Mouse (Mus musculus) liver, embryonic 14.5 days (tissue): ENCODE data around the gene Adam8.

ENCODE experiments used
- CTCF ChIP-seq: IDR thresholded peaks from 2 replicates; pipeline ENCODE4 v1.5.1; 2016; ENCODE audit warnings: antibody characterized with exemption, low read depth, control low read depth
- EP300 ChIP-seq: IDR thresholded peaks from 2 replicates; pipeline ENCODE4 v1.6.1; 2016; ENCODE audit warnings: antibody characterized with exemption, low read depth

DNA sequence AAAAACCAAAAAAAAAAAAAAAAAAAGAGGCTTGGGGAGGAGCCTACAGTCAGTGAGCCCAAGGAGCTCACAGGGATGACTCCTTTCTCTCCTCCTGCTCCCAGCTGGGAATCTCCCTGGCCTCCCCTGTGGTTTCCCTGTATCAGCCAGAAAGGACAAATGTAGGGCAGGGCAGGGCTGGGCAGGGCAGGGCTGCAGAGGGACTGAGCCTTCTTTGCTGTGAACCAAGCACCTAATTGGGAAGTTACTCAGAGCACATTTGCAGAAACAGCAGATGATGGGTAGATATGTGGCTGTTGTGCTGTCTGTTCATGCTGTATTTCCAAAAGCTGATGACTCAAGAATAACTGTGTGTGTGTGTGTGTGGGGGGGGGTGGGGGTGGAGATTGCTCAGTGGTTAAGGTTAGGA, 19.4 kb downstream of the Adam8 start:
- TF ChIP-seq EP300 (no peak), CTCF (no peak)
